Mouse (Mus musculus) testis, adult 2 months (tissue): ENCODE data around the gene Gm20388. TPM values are rescaled to one million over a fixed set of nuclear protein-coding genes. Genes with fewer than 3 reads are reported as not detected.

Experiments used
- H3K27ac ChIP-seq: fragments of 200-500 bp; 2 replicates; pipeline ENCODE4 v1.5.1; 2012; ENCODE audit warnings: low read depth, low read length; ENCODE audit not compliant: control insufficient read depth, insufficient read depth
- H3K27me3 ChIP-seq: fragments of 200-500 bp; 2 replicates; pipeline ENCODE4 v1.6.1; 2012; ENCODE audit warnings: mild to moderate bottlenecking, low read length, moderate library complexity; ENCODE audit not compliant: control insufficient read depth, insufficient read depth
- H3K36me3 ChIP-seq: fragments of 200-500 bp; 2 replicates; pipeline ENCODE4 v1.6.1; 2012; ENCODE audit warnings: mild to moderate bottlenecking, low read length; ENCODE audit not compliant: control insufficient read depth, insufficient read depth
- H3K4me1 ChIP-seq: fragments of 200-500 bp; 2 replicates; pipeline ENCODE4 v1.6.1; 2012; ENCODE audit warnings: low read length; ENCODE audit not compliant: control insufficient read depth, insufficient read depth
- H3K4me3 ChIP-seq: fragments of 200-500 bp; 2 replicates; pipeline ENCODE4 v1.5.1; 2012; ENCODE audit warnings: low read depth, mild to moderate bottlenecking, low read length, moderate library complexity, mixed read lengths; ENCODE audit not compliant: control insufficient read depth
- CTCF ChIP-seq: fragments of 200-500 bp; IDR thresholded peaks from 2 replicates; pipeline ENCODE4 v1.5.1; 2012; ENCODE audit warnings: low read depth, mild to moderate bottlenecking, inconsistent platforms, low read length, moderate library complexity; ENCODE audit not compliant: control insufficient read depth, insufficient read depth, insufficient replicate concordance
- POLR2A ChIP-seq: fragments of 200-500 bp; IDR thresholded peaks from 2 replicates; pipeline ENCODE4 v1.6.1; 2012; ENCODE audit warnings: low read depth, mild to moderate bottlenecking, inconsistent platforms, low read length, moderate library complexity; ENCODE audit not compliant: control insufficient read depth
- polyA plus RNA-seq: library from polyadenylated mRNA; depleted of rRNA; stranded (reverse); fragments of >200 nt; gene quantifications from 2 replicates; pipeline ENCODE4 v1.2.3, GENCODE M21; 2012

The Gm20388 gene
- polyA plus RNA-seq, 1 experiment = 5.6 TPM

- Histone ChIP-seq H3K36me3 (no peaks in the 10 kb centered on the region), H3K27ac (no peak overlapping the region), H3K4me1 (peaks cover 23% of the 10 kb centered on the region), H3K4me3 (no peak overlapping the region), H3K27me3 (no peaks in the 10 kb centered on the region)
- TF ChIP-seq CTCF (no peak), POLR2A (no peak)
Measured at GRCm38 (mm10) chr8:123131041-123131440, 3220.4 kb downstream of the Gm20388 start.

- Histone ChIP-seq H3K4me3 (no peak overlapping the region), H3K27ac (no peak overlapping the region), H3K4me1 (peaks cover 15% of the 10 kb centered on the region), H3K36me3 (no peaks in the 10 kb centered on the region), H3K27me3 (no peaks in the 10 kb centered on the region)
- no peak for TF ChIP-seq POLR2A
- peak; percentile 71; the same call in 1 of the 2 replicates for TF ChIP-seq CTCF
Measured at GRCm38 (mm10) chr8:123132953-123133352, 3222.3 kb downstream of the Gm20388 start.

- Histone ChIP-seq H3K36me3 (no peaks in the 10 kb centered on the region), H3K4me3 (peak overlapping the region; percentile 80), H3K27ac (no peak overlapping the region)
Measured at GRCm38 (mm10) chr8:123134149-123134713, 3223.6 kb downstream of the Gm20388 start.

GRCm38 (mm10) chr8:123135406-123135805, 3224.8 kb downstream of the Gm20388 start:
- Histone ChIP-seq H3K4me3 (peak overlapping the region; percentile 80), H3K27me3 (no peaks in the 10 kb centered on the region), H3K4me1 (peaks cover 15% of the 10 kb centered on the region), H3K36me3 (no peaks in the 10 kb centered on the region), H3K27ac (no peak overlapping the region)
- TF ChIP-seq CTCF (no peak), POLR2A (no peak)

More at GRCm38 (mm10) chr8:123134149-123134713, 3223.6 kb downstream of the Gm20388 start:
- Histone ChIP-seq H3K4me1 (peaks cover 15% of the 10 kb centered on the region), H3K27me3 (no peaks in the 10 kb centered on the region)
- no peak for TF ChIP-seq POLR2A
- TF ChIP-seq CTCF = no peak

GRCm38 (mm10) chr8:123135806-123136205, 3225.2 kb downstream of the Gm20388 start:
- Histone ChIP-seq H3K36me3 (no peaks in the 10 kb centered on the region), H3K27ac (no peak overlapping the region), H3K4me1 (peaks cover 15% of the 10 kb centered on the region), H3K27me3 (no peaks in the 10 kb centered on the region), H3K4me3 (peak overlapping the region; percentile 72)
- TF ChIP-seq POLR2A (no peak), CTCF (no peak)

- Histone ChIP-seq H3K27ac (no peak overlapping the region), H3K36me3 (no peaks in the 10 kb centered on the region), H3K27me3 (no peaks in the 10 kb centered on the region), H3K4me3 (peak overlapping the region; percentile 73), H3K4me1 (peaks cover 15% of the 10 kb centered on the region)
- TF ChIP-seq POLR2A = no peak
- TF ChIP-seq CTCF = no peak
Measured at GRCm38 (mm10) chr8:123136287-123136686, 3225.6 kb downstream of the Gm20388 start.

- TF ChIP-seq CTCF (no peak), POLR2A (no peak)
- H3K27ac ChIP-seq = no peak overlapping the region
- H3K36me3 ChIP-seq = no peaks in the 10 kb centered on the region
- H3K27me3 ChIP-seq = no peaks in the 10 kb centered on the region
- peak overlapping the region; percentile 3; the same call in 1 of the 2 replicates for H3K4me3 ChIP-seq
- peaks cover 18% of the 10 kb centered on the region for H3K4me1 ChIP-seq
Measured at GRCm38 (mm10) chr8:123137645-123138077, 3227.0 kb downstream of the Gm20388 start.

GRCm38 (mm10) chr8:123138741-123139140, 3228.1 kb downstream of the Gm20388 start:
- Histone ChIP-seq H3K4me1 (peaks cover 17% of the 10 kb centered on the region), H3K36me3 (no peaks in the 10 kb centered on the region), H3K4me3 (no peak overlapping the region), H3K27me3 (no peaks in the 10 kb centered on the region), H3K27ac (no peak overlapping the region)
- TF ChIP-seq POLR2A (no peak), CTCF (no peak)
